Mouse (Mus musculus) gastrocnemius, adult 18-20 months (tissue): ENCODE data around the gene Ildr1. TPM values are rescaled to one million over a fixed set of nuclear protein-coding genes. Genes with fewer than 3 reads are reported as not detected.

Experiments used
- DNase-seq: peaks from one replicate; pipeline ENCODE4 v3.0.0; 2021; ENCODE audit warnings: low spot score
- total RNA-seq, 2 experiments: library from RNA; stranded (reverse); gene quantifications; 2 replicates each; pipeline ENCODE4 v1.2.3; 2021

Ildr1 gene
- total RNA-seq, 2 experiments from 2014 or later, result 0.11 to 0.28 TPM

- DNase-seq, result no peak
Observed at GRCm38 (mm10) chr16:36700484-36700883, 6.7 kb downstream of the Ildr1 start.

- DNase-seq, result no peak
Observed at GRCm38 (mm10) chr16:36707702-36708423, 14.1 kb downstream of the Ildr1 start.

GRCm38 (mm10) chr16:36708751-36709150 lies 15.0 kb downstream of the Ildr1 start:
- DNase-seq, result no peak

DNA sequence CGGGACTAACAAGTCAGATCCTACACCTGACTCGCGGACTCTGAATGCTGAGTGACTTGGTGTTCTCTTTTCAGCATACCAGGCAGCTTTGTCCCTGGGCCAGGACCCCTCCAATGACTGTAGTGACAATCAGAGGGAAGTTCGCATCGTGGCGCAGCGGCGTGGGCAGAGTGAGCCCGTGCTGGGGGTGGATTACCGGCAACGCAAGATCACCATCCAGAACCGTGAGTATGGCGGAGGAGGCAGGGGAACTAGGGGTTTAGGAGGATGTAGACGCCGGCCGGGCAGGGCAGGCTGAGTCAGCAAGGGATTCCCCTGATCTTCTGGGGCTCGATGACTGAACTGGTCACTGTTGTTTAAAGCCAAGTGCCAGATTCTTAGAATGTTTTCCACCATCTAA lies 15.6 kb downstream of the Ildr1 start:
- DNase-seq, result no peak

- DNase-seq, result no peak
Observed at GRCm38 (mm10) chr16:36710794-36711193, 17.0 kb downstream of the Ildr1 start.

DNA sequence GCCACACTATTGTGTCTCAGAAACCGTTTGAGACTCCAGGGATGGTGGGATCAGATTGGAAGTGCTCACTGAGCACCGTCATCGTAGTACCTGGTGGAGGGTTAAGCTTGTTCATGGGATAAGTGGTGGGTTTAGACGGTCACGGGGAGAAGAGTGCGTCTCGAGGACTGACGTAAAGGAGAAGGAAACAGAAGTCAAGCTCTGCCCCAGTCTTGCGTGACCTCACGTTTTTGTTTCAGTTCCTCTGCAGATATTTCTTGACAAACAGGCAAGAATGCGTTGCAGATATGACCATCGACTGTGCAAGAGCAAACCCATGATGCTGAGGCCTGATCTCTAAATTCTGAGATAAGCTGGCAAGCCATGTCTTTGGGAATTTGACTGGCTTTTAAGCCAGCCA lies 18.0 kb downstream of the Ildr1 start:
- peak; percentile 9 for DNase-seq

DNA sequence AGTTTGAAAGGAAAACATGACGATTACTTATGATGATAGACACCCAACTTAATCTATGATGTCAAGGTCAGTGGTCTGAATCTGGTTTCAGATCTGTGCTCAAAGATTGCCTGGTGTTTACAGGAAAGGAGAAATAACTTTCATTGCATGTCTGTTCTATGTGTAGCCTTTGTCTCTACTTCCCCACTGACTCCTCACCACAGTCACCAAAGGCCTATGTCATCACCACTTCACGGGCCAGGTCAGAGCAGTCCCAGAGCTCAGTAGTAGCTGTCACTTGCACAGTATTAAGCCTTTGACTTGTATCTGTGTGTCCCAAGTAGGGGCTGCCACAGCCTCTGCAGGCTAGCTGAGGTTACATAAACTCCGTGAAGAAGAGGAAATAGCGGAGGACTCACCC lies 23.7 kb downstream of the Ildr1 start:
- DNase-seq, result no peak

GRCm38 (mm10) chr16:36718637-36719036 lies 24.9 kb downstream of the Ildr1 start:
- no peak for DNase-seq

DNA sequence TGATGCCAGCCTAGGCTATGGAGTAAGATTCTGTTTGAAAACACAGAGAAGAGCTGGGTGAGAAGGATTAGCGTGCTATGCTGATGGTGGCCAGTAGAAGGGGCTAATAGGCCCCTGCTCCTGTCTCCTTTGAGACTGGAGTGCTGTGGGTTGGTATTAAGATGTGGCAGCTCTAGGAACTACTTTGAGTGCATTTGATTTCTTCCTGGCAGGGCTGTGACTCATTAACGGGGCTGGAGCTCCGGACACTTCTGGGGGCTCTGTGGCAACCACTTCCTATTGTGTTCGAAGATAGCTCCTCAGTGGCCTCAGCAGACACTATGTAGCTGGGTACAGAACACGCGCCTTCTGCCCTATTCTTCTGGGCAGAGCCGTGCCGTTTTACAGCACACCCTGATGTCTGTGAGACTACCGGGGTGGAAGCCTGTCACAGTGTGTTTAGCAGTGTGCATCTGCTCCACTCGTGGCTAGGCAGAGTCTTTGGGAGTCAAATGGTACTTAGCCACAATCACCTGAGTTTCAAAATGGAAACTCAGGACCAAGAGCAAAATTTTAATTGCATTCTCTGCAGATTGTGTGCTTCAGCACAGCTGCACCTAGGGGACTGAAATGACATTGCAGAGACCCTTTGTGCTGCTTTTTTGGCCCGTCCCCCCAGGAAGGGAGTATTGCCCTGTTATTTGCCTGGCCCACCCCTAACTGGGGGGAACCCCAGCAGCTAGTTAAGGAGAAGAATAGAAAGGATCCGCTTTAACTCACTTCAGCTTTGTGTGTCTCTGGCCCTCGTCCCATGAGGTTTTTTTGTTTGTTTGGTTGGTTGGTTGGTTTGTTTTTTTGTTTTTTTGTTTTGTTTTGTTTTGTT lies 26.6 kb downstream of the Ildr1 start:
- no peak for DNase-seq

DNA sequence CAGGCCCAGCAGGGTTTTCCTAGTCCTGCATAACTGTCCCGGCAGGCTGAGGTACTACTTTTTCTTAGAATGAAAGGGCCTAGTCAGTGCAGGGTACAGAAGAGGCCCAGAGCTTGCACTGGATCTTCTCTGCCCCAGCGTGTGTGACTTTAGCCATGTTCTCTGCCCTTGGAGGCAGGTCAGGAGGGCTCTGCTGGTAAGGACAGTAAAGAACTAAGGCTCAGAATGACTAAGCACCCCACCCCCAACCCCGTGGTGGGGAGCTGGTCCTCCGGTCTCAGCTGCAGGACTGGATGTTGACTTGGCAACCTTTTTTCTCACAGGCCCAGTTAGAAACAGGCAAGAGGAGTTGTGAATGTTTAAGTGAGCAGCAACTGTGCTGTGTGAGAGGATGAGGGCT lies 29.0 kb downstream of the Ildr1 start:
- DNase-seq, result no peak

DNA sequence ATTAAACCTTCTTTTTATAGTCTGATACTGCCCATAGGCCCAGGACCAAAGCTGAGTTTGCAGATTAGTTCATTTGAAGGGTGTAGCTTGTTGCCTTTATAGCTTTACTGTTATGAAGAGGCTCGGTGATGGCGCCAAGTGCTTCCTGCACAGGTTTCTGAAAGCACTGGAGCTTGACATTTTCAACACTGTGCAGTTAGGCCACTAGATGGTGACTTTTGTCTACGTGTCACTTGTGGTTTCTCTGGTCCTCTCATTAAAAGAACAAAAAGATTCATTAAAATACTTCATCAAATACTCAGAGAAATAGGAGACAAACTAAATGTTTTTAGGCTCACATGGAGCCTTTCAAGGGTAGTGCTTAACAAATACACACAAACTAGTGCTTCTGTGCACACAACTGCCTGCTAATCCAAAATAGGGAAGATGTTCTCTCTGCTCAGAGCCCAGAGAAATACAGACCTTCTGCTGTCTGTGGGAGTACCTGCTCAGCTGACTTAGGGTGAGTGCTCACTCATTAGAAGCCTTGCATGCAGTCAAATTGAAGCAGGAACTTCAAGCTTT lies 30.2 kb downstream of the Ildr1 start:
- DNase-seq, result no peak

DNA sequence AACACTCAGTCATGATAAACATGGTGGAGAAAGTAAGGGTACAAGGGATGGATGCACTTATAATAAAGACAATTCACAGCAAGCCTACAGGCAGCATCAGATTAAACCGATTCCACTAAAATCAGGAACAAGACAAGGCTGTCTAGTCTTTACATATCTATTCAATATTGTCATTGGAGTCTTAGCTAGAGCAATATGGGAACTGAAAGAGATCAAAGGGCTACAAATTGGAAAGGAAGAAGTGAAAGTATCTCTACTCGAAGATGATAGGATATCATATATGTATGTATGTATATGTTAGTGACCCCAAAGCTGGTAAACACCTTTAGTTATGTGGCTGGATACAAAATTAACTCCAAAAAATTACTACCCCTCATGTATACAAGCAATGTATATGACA lies 35.2 kb downstream of the Ildr1 start:
- DNase-seq, result no peak

- DNase-seq, result no peak
Observed at GRCm38 (mm10) chr16:36732572-36732971, 38.8 kb downstream of the Ildr1 start.

DNA sequence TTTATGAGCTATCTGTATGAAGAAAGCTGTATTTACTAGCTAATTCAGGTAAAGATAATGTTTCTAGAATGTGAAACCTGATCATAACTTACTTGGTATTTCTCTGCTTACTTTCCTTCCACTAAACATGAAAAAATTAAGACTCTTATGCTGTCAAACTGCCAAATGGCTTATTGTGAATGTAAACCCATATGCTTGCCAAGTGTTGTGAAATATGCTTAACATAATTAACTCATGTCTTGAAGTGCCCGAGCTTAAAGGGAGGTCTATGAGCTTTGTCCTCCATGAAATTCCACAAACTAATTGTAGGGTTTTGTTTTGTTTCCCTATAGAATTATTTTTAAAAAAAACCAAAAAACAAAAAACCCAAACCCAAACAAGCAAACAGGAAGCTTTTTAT lies 40.0 kb downstream of the Ildr1 start:
- no peak for DNase-seq

DNA sequence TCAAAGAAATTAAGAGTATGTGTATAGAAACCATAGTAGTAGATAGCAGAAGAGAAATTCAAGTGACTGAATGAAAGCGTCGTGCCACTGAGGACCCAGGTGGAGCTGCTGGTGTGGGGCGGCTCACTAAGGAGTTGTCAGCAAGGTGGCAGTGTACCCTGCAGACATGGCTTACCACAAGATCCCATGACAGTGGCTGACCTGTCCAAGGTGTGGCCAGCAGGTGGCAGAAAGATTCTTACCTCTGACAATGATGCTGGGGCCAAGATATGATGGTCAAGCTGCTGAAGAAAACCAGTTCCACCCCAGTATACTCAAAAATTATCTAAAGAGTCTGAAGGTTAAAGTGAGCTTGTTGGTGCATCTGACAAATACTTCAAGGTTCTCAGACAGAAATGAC lies 41.6 kb downstream of the Ildr1 start:
- DNase-seq, result no peak

- DNase-seq, result no peak
Observed at GRCm38 (mm10) chr16:36739404-36739930, 45.7 kb downstream of the Ildr1 start.

GRCm38 (mm10) chr16:36743580-36743979 lies 49.8 kb downstream of the Ildr1 start:
- no peak for DNase-seq

DNA sequence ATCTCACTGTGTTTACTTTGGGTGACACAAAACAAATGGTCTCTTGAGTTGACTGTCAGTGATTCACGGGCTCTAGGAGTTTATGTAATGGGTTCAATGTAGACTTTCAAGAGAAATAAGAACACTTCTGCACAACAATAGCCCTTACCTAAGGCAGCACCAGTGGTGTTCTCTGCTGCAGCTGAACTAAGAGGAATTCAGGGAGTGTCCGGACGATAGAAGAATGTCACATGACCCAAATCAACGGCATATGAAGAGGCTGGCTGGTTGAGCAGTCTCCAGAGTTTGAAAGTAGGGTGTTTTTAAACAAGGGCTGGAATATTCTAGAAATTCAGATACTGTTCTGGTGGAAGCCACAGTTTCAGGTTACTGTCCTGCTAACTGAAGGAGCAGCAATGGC lies 53.3 kb downstream of the Ildr1 start:
- no peak for DNase-seq

- DNase-seq, result no peak
Observed at GRCm38 (mm10) chr16:36747767-36748166, 54.0 kb downstream of the Ildr1 start.

- DNase-seq, result no peak
Observed at GRCm38 (mm10) chr16:36751979-36752378, 58.2 kb downstream of the Ildr1 start.

DNA sequence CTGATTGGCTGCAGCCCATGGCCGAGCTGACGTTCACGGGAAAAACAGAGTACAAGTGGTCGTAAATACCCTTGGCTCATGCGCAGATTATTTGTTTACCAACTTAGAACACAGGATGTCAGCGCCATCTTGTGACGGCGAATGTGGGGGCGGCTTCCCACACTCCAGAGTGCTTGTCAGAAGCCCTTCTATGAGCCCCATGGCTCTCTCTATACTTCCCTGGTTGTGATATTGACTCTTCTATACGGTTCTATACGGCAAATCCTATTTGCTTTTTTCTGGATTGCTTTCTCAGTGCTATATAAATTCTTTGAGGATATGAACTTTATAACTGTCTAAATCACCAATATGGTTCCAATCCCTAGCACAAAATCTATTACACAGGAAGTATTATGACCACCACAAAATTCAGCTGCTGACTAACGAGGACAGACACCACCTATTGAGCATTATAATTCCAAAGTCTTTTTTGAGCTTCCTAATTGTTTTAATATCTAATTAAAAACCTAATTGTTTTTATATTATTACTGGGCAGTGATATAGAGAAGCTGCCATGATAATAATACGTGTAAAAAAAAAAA lies 76.5 kb downstream of the Ildr1 start:
- DNase-seq, result no peak

GRCm38 (mm10) chr16:36770830-36771229 lies 77.1 kb downstream of the Ildr1 start:
- no peak for DNase-seq
